Mouse (Mus musculus) thymus, adult 2 months (tissue): ENCODE measurements around the gene Slc39a2. TPM values are rescaled to one million over a fixed set of nuclear protein-coding genes. Genes with fewer than 3 reads are reported as not detected.
A peak's percentile ranks its signal among the peaks of the same experiment; 100 is the strongest.

Source experiments
- DNase-seq: peaks from one replicate; pipeline ENCODE4 v3.0.0; 2021
- H3K27ac ChIP-seq: fragments of 200-500 bp; 2 replicates; pipeline ENCODE4 v1.5.1; 2012; ENCODE audit warnings: low read length, control low read depth; ENCODE audit not compliant: control insufficient read depth, insufficient read depth
- H3K27me3 ChIP-seq: fragments of 200-500 bp; 2 replicates; pipeline ENCODE4 v1.6.1; 2012; ENCODE audit warnings: mild to moderate bottlenecking, low read length, moderate library complexity, mixed read lengths; ENCODE audit not compliant: control insufficient read depth, insufficient read depth
- H3K36me3 ChIP-seq: fragments of 200-500 bp; 2 replicates; pipeline ENCODE4 v1.6.1; 2012; ENCODE audit warnings: mild to moderate bottlenecking, low read length, moderate library complexity; ENCODE audit not compliant: control insufficient read depth, insufficient read depth
- H3K4me1 ChIP-seq: fragments of 200-500 bp; replicated peaks from 2 replicates; pipeline ENCODE4 v1.6.1; 2012; ENCODE audit warnings: low read length; ENCODE audit not compliant: control insufficient read depth, insufficient read depth
- H3K4me3 ChIP-seq: fragments of 200-500 bp; 2 replicates; pipeline ENCODE4 v1.5.1; 2012; ENCODE audit warnings: mild to moderate bottlenecking, low read length, control low read depth, moderate library complexity; ENCODE audit not compliant: control insufficient read depth, insufficient read depth
- CTCF ChIP-seq: fragments of 200-500 bp; IDR thresholded peaks from 2 replicates; pipeline ENCODE4 v1.5.1; 2012; ENCODE audit warnings: mild to moderate bottlenecking, control low read depth, low read length, moderate library complexity, borderline replicate concordance; ENCODE audit not compliant: control insufficient read depth, poor library complexity, insufficient read depth; ENCODE audit errors: extremely low read depth
- POLR2A ChIP-seq: fragments of 200-500 bp; IDR thresholded peaks from 2 replicates; pipeline ENCODE4 v1.6.1; 2012; ENCODE audit warnings: mild to moderate bottlenecking, low read length, control low read depth, moderate library complexity; ENCODE audit not compliant: control insufficient read depth, poor library complexity, insufficient read depth; ENCODE audit errors: extremely low read depth
- WGBS: fragments of 180-500 bp; shearing (Covaris S2); methylation state at CpG from one replicate; pipeline ENCODE4 v1.1.7; 2018; 5-methylcytosine and 5-hydroxymethylcytosine counted together
- polyA plus RNA-seq: library from polyadenylated mRNA; depleted of rRNA; stranded (reverse); fragments of >200 nt; gene quantifications from 2 replicates; pipeline ENCODE4 v1.2.3, GENCODE M21; 2012

The Slc39a2 gene
- polyA plus RNA-seq, 1 experiment: 1.5 TPM

DNA sequence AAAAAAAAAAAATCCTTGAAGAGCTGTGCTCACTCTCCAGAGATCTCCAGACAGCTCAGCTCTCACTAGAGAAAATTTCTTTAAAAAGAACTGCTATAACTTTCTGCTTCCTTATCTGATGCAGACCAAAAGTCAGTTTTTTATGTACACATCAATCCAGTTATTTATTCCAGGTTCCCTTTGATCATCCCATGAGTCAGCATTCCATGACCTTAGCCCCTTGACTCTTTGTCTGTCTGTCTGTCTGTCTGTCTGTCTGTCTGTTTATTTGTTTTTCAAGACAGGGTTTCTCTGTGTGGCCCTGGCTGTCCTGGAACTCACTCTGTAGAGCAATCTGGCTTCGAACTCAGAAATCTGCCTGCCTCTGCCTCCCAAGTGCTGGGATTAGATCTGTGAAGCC lies 6.7 kb downstream of the Slc39a2 start:
- WGBS: 94% methylated on average over 1 of the region's 1 CpGs
- TF ChIP-seq CTCF: no peak
- no peak for TF ChIP-seq POLR2A
- Histone ChIP-seq H3K27me3 (no peaks in the 10 kb centered on the region), H3K27ac (no peak overlapping the region), H3K4me1 (no peaks in the 10 kb centered on the region), H3K4me3 (no peak overlapping the region), H3K36me3 (no peaks in the 10 kb centered on the region)
- no peak for DNase-seq

- DNase-seq: peak; percentile 81
Measured at GRCm38 (mm10) chr14:51902806-51903710, 10.4 kb downstream of the Slc39a2 start.

DNA sequence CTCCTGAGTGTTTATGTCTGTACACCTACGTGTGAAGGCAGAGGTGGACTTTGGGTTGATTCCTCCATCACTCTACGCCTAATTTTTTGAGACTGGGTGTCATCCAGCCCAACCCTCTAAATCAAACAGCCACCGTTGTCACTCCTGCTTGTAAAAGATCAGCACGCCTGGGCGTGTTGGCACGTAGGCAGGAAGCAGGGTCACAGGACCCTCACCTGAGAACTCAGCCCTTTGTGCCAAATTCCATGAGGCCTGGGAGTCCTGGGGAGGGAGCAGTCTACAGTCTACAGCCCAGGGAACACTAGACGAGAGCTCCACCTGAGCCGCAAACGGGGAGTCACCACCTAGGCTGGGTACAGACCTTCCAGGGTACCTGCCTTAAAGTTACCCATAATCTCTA lies 11.1 kb downstream of the Slc39a2 start:
- Histone ChIP-seq H3K4me3 (no peak overlapping the region), H3K27me3 (no peaks in the 10 kb centered on the region), H3K36me3 (no peaks in the 10 kb centered on the region), H3K4me1 (no peaks in the 10 kb centered on the region), H3K27ac (no peak overlapping the region)
- no peak for DNase-seq
- 98% methylated on average over 9 of the region's 9 CpGs for WGBS
- TF ChIP-seq POLR2A (no peak), CTCF (no peak)

More at GRCm38 (mm10) chr14:51902806-51903710, 10.4 kb downstream of the Slc39a2 start:
- no peaks in the 10 kb centered on the region for H3K4me1 ChIP-seq
- H3K27ac ChIP-seq: no peak overlapping the region
- H3K36me3 ChIP-seq: no peaks in the 10 kb centered on the region
- TF ChIP-seq CTCF (peak; percentile 62; the same call in 1 of the 2 replicates), POLR2A (no peak)
- no peaks in the 10 kb centered on the region for H3K27me3 ChIP-seq
- 73% methylated on average over 9 of the region's 9 CpGs for WGBS
- no peak overlapping the region for H3K4me3 ChIP-seq

DNA sequence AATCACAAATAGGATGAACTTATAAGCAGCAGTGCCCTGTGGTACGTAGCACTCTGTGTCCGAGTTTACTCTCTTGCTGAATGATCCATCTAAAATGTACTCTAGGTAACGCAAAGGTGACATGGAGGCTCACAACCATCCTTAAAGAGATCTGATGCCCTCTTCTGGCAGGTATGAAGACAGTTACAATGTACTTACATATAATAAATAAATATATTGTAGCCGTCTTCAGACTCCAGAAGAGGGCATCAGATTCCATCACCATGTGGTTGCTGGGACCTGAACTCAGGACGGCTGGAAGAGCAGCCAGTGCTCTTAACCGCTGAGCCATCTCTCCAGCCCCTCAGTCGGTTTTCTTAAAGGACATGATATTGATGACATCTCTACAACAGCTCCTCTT lies 12.0 kb downstream of the Slc39a2 start:
- 67% methylated on average over 7 of the region's 7 CpGs for WGBS

GRCm38 (mm10) chr14:51906102-51906501 lies 13.4 kb downstream of the Slc39a2 start:
- H3K4me3 ChIP-seq: no peak overlapping the region
- WGBS: 95% methylated on average over 11 of the region's 11 CpGs

More for the DNA sequence above, 12.0 kb downstream of the Slc39a2 start:
- TF ChIP-seq POLR2A (no peak), CTCF (no peak)
- H3K27ac ChIP-seq: no peak overlapping the region
- no peaks in the 10 kb centered on the region for H3K36me3 ChIP-seq
- DNase-seq: no peak
- H3K27me3 ChIP-seq: no peaks in the 10 kb centered on the region
- no peak overlapping the region for H3K4me3 ChIP-seq
- H3K4me1 ChIP-seq: no peaks in the 10 kb centered on the region

GRCm38 (mm10) chr14:51911301-51911700 lies 18.6 kb downstream of the Slc39a2 start:
- no peak for TF ChIP-seq POLR2A
- no peak for TF ChIP-seq CTCF
- Histone ChIP-seq H3K4me3 (no peak overlapping the region), H3K27ac (no peak overlapping the region), H3K36me3 (no peaks in the 10 kb centered on the region), H3K27me3 (no peaks in the 10 kb centered on the region), H3K4me1 (peaks cover 17% of the 10 kb centered on the region)
- WGBS: 94% methylated on average over 10 of the region's 10 CpGs
- no peak for DNase-seq

More at GRCm38 (mm10) chr14:51906102-51906501, 13.4 kb downstream of the Slc39a2 start:
- no peak for DNase-seq
- TF ChIP-seq POLR2A (no peak), CTCF (no peak)
- Histone ChIP-seq H3K4me1 (no peaks in the 10 kb centered on the region), H3K36me3 (no peaks in the 10 kb centered on the region), H3K27me3 (no peaks in the 10 kb centered on the region), H3K27ac (no peak overlapping the region)
